Mouse (Mus musculus) limb, embryonic 10.5 days (tissue): ENCODE measurements around the gene Fam129c. TPM values are rescaled to one million over a fixed set of nuclear protein-coding genes. Genes with fewer than 3 reads are reported as not detected.

Experiments used
- DNase-seq: peaks from one replicate; pipeline ENCODE4 v3.0.0-alpha.2; 2017; ENCODE audit warnings: low spot score
- H3K27ac ChIP-seq: fragments of 300-500 bp; sonication (generic); 2 replicates; pipeline ENCODE4 v1.5.1; 2016; ENCODE audit warnings: mild to moderate bottlenecking
- H3K27me3 ChIP-seq: fragments of 300-500 bp; sonication (generic); 2 replicates; pipeline ENCODE4 v1.6.1; 2016; ENCODE audit warnings: low read depth, mild to moderate bottlenecking; ENCODE audit not compliant: poor library complexity, severe bottlenecking
- H3K36me3 ChIP-seq: fragments of 300-500 bp; sonication (generic); 2 replicates; pipeline ENCODE4 v1.6.1; 2016; ENCODE audit warnings: mild to moderate bottlenecking, moderate library complexity
- H3K4me1 ChIP-seq: fragments of 300-500 bp; sonication (generic); 2 replicates; pipeline ENCODE4 v1.6.1; 2016
- H3K4me3 ChIP-seq: fragments of 300-500 bp; sonication (generic); 2 replicates; pipeline ENCODE4 v1.5.1; 2016; ENCODE audit warnings: mild to moderate bottlenecking, moderate library complexity
- H3K9me3 ChIP-seq: fragments of 300-500 bp; sonication (generic); replicated peaks from 2 replicates; pipeline ENCODE4 v1.6.1; 2016; ENCODE audit warnings: mild to moderate bottlenecking
- WGBS: fragments of 180-500 bp; shearing (Covaris S2); methylation state at CpG from one replicate; pipeline ENCODE4 v1.1.7; 2016; 5-methylcytosine and 5-hydroxymethylcytosine counted together
- polyA plus RNA-seq: library from polyadenylated mRNA; unstranded; fragments of >200 nt; fragmentation: Nextera tagmentation; extraction: Ambion mirVana; gene quantifications from 2 replicates; pipeline ENCODE4 v1.2.1, GENCODE M21; 2016

Gene Fam129c
- polyA plus RNA-seq = 2.8 and 4.0 TPM in 2 replicates

- peaks cover 36% of the 10 kb centered on the region for H3K27me3 ChIP-seq
- WGBS = 93% methylated on average over 3 of the region's 3 CpGs
- no peak for DNase-seq
- peaks cover 19% of the 10 kb centered on the region for H3K36me3 ChIP-seq
- H3K27ac ChIP-seq = no peak within 1 kb of the TSS
- no peaks in the 10 kb centered on the region for H3K9me3 ChIP-seq
- no peak within 1 kb of the TSS for H3K4me3 ChIP-seq
- peaks cover 33% of the 10 kb centered on the region for H3K4me1 ChIP-seq
Measured at GRCm38 (mm10) chr8:71597451-71597850, at the start of gene Fam129c. Gene Fam129c (plus strand): TSS chr8:71597648.

DNA sequence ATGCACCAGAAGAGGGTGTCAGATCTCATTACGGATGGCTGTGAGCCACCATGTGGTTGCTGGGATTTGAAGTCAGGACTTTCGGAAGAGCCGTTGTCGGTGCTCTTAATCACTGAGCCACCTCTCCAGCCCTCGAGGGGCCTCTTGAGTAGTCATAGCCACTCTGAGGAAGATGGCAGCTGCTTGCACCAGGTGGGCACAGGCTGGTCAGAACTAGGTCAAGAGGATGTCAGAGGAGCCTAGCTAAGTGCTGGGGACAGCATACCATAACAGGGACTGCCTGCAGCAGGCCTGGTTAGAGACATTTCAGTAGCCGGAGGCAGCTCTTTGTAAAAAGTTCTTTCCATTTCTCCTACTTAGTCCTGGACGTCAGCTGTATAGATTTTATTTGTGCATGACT is 46.7 kb upstream of the Fam129c start:
- Histone ChIP-seq H3K4me1 (peaks cover 8% of the 10 kb centered on the region), H3K27me3 (peaks cover 6% of the 10 kb centered on the region), H3K27ac (no peak overlapping the region), H3K9me3 (no peaks in the 10 kb centered on the region), H3K4me3 (no peak overlapping the region), H3K36me3 (peaks cover 29% of the 10 kb centered on the region)
- 71% methylated on average over 7 of the region's 7 CpGs for WGBS
- no peak for DNase-seq

DNA sequence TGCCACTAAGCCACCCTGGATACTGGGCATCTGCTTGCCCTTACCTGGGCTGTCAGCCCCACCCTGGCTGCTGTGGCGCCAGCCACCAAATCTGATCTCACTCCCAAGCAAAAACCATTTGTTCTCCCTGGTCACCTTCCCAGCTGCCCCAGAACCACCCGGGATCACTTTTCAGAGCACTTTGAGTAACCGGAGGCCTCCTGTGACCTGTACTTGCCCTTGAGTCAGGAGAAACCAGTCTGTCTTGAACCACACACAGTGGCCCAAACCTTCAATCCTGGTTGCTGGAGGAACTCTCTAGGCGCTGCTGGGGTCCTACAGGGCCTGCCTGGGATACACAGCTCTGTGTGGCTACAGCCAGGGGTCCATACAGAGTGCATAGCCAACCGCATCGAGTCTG is 44.7 kb upstream of the Fam129c start:
- H3K27ac ChIP-seq = no peak overlapping the region

DNA sequence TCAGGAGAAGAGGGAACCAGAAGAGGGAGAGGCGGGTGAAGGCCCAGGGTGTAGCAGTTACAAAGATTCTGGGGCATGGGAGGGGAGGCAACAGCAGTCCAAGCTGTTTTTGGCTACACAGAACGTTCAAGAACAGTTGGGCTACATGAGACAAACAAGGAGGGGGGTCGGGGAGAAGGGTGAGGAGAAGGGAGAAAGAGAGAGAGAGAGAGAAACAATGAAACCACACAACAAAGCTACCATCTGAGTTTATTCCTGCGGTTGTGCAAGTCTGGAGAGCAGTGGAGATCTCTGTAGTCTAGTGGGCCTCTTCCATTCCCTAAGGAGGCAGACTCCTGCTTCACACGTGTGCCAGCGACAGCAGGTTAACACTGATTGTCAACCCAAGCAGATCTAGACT is 43.4 kb upstream of the Fam129c start:
- WGBS = 73% methylated on average over 6 of the region's 6 CpGs
- Histone ChIP-seq H3K27ac (no peak overlapping the region), H3K36me3 (no peaks in the 10 kb centered on the region), H3K9me3 (no peaks in the 10 kb centered on the region), H3K4me3 (no peak overlapping the region), H3K27me3 (peaks cover 39% of the 10 kb centered on the region), H3K4me1 (peaks cover 19% of the 10 kb centered on the region)
- no peak for DNase-seq

More for the DNA sequence above, 44.7 kb upstream of the Fam129c start:
- 52% methylated on average over 6 of the region's 6 CpGs for WGBS
- H3K4me3 ChIP-seq = no peak overlapping the region
- peaks cover 8% of the 10 kb centered on the region for H3K4me1 ChIP-seq
- H3K27me3 ChIP-seq = peaks cover 27% of the 10 kb centered on the region
- peaks cover 11% of the 10 kb centered on the region for H3K36me3 ChIP-seq
- no peak for DNase-seq
- no peaks in the 10 kb centered on the region for H3K9me3 ChIP-seq

GRCm38 (mm10) chr8:71554644-71555043 is 42.8 kb upstream of the Fam129c start:
- 89% methylated on average over 2 of the region's 2 CpGs for WGBS
- H3K27ac ChIP-seq = no peak overlapping the region
- no peaks in the 10 kb centered on the region for H3K9me3 ChIP-seq
- H3K36me3 ChIP-seq = no peaks in the 10 kb centered on the region
- H3K4me1 ChIP-seq = peaks cover 22% of the 10 kb centered on the region
- peaks cover 45% of the 10 kb centered on the region for H3K27me3 ChIP-seq
- DNase-seq = no peak
- H3K4me3 ChIP-seq = no peak overlapping the region

DNA sequence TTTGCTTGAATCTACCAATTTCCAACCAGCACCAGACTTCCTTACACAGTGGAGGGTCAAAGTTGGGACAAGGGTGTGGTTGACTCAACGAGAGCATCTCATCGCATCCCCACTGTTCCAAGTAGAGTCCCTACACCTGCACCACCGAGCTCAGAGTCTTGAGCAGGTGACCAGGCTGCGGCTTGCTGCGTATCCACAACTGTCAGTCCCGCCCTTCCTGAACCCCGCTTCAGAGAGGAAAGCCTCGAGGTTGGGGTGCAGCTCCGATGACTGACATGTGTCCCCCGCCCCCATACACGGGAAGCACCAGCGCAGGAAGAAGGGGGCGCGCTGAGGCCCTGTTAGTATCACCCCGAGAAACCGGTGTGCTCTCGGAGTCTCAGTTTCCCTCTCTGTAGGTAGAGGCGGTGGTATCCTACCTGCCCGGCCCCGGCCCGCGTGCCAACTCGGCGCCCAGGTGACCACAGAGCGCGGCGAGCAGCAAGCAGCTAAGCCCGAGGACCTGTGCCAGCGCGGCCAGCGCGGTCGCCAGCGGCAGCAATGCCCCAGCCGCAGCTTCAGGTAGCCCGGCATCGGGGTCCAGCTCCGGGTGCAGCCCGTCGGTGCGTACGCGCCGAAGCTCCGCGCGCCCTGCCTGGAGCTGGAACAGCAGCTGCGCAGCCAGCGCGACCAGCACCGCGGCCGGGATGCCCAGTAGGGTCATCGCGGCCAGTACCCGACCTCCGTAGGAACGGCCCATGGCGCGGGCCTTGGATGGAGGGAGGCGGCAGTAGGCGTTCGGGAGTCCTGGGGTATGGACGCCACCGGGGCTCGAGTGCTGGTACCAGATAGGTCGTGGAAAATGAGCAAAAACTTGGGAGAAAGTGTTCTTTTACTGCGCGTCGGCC is 39.1 kb upstream of the Fam129c start, which contains the start of gene Tmem221:
Tmem221 (minus strand) TSS at position 801 of the 887 bp plus-strand sequence.
- Histone ChIP-seq H3K4me3 (peak within 1 kb of the TSS; percentile 51), H3K27ac (0 out of 2 replicates have a peak within 1 kb of the TSS, but pooled peaks have one; percentile 30), H3K27me3 (peaks cover 82% of the 10 kb centered on the region), H3K36me3 (no peaks in the 10 kb centered on the region), H3K4me1 (peaks cover 21% of the 10 kb centered on the region), H3K9me3 (no peaks in the 10 kb centered on the region)
- 5% methylated on average over 70 of the region's 70 CpGs for WGBS
- peak; percentile 52 for DNase-seq

DNA sequence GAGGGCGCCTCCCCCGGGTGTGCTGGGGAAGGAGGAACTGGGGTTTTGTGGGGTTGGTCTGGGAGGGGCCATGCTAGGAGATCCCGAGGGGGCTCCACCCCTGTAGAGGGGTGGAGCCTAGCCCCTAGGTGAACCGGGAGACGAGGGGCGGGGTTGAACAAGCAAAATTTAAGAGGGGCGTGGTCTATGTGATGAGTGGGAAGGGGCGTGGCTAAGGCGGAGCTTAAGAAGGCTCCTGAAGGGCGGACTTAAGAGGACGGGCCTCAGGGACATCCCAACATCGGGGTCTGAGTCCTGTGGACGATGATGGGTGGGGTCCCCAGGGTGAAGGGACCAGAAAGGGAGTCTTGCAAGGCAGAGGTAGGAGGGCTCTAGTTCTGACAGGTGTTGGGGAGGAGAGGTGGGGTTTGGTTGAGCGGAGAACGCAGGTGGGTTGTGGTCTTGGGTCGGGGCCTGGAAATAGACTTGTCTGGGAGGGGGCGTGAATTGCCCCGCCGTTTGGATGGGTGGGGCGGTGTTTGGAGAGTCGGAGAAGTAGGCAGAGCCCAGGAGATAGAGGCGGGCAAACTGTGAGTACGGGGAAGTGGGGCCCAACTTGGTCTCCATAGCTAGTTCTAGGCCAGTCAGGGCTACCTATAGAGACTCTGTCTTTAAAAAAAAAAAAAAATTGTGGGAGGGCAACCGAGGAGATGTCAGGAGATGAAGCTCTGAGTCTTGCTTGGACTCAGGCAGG is 38.3 kb upstream of the Fam129c start:
- Histone ChIP-seq H3K4me3 (peak overlapping the region; percentile 51), H3K4me1 (peaks cover 21% of the 10 kb centered on the region), H3K36me3 (no peaks in the 10 kb centered on the region), H3K9me3 (peaks cover 2% of the 10 kb centered on the region), H3K27me3 (peaks cover 90% of the 10 kb centered on the region), H3K27ac (0 out of 2 replicates have a peak overlapping the region, but pooled peaks have one; percentile 30)
- WGBS = 2% methylated on average over 24 of the region's 24 CpGs
- DNase-seq = peak; percentile 63

DNA sequence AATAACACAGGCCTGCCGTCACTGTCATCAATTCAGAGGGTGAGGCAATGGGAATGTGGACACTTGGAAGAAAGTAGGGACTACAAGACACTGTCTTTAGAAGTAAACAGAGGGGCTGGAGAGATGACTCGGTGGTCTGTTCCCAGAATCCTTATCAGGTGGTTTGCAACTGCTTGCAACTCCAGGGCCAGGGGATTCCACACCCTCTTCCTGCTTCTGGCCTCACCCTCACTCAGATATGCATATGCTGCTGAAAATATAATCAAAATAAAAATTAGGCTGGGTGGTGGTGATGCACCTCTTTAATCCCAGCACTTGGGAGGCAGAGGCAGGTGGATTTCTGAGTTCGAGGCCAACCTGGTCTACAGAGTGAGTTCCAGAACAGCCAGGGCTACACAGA is 37.4 kb upstream of the Fam129c start:
- no peak for DNase-seq
- WGBS = 77% methylated on average over 3 of the region's 3 CpGs
- H3K27ac ChIP-seq = no peak overlapping the region
- peaks cover 4% of the 10 kb centered on the region for H3K9me3 ChIP-seq
- H3K36me3 ChIP-seq = no peaks in the 10 kb centered on the region
- H3K27me3 ChIP-seq = peaks cover 98% of the 10 kb centered on the region
- H3K4me1 ChIP-seq = peaks cover 21% of the 10 kb centered on the region
- no peak overlapping the region for H3K4me3 ChIP-seq

DNA sequence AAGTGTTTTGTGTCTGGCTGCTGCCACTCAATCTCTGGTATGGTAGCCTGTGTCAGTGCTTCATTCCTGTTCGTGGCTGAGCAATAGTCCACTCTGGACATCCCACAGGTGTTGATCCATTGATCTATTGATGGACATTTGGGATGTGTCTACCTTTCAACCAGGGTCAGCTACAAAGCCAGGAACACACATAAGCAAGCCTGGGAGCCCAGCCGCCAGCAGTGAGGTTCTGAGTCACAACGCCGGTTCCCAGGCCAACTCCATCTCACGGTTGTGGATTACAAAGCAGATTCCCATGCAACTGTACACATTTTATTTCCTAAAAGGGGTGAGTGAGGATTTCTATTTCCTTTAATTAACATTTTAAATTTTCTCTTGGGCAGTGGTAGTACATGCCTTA is 36.7 kb upstream of the Fam129c start:
- H3K9me3 ChIP-seq = peaks cover 4% of the 10 kb centered on the region
- WGBS = 85% methylated on average over 5 of the region's 5 CpGs
- peaks cover 97% of the 10 kb centered on the region for H3K27me3 ChIP-seq
- H3K4me3 ChIP-seq = no peak overlapping the region
- H3K27ac ChIP-seq = no peak overlapping the region
- no peak for DNase-seq
- peaks cover 21% of the 10 kb centered on the region for H3K4me1 ChIP-seq
- H3K36me3 ChIP-seq = no peaks in the 10 kb centered on the region

- H3K27ac ChIP-seq = no peak overlapping the region
- peak; percentile 82 for DNase-seq
- peaks cover 97% of the 10 kb centered on the region for H3K27me3 ChIP-seq
Measured at GRCm38 (mm10) chr8:71561401-71561800, 36.0 kb upstream of the Fam129c start.

GRCm38 (mm10) chr8:71562751-71563150 is 34.7 kb upstream of the Fam129c start:
- peaks cover 97% of the 10 kb centered on the region for H3K27me3 ChIP-seq
- H3K36me3 ChIP-seq = no peaks in the 10 kb centered on the region
- peaks cover 21% of the 10 kb centered on the region for H3K4me1 ChIP-seq
- H3K27ac ChIP-seq = no peak overlapping the region
- WGBS = 2% methylated on average over 33 of the region's 33 CpGs
- H3K4me3 ChIP-seq = peak overlapping the region; percentile 31
- H3K9me3 ChIP-seq = peaks cover 4% of the 10 kb centered on the region
- DNase-seq = peak; percentile 81

More at GRCm38 (mm10) chr8:71561401-71561800, 36.0 kb upstream of the Fam129c start:
- WGBS = 3% methylated on average over 15 of the region's 15 CpGs
- Histone ChIP-seq H3K36me3 (no peaks in the 10 kb centered on the region), H3K9me3 (peaks cover 4% of the 10 kb centered on the region), H3K4me1 (peaks cover 21% of the 10 kb centered on the region), H3K4me3 (no peak overlapping the region; the same call in 1 of the 2 replicates)

- WGBS = 92% methylated on average over 4 of the region's 4 CpGs
- H3K27me3 ChIP-seq = peaks cover 97% of the 10 kb centered on the region
Measured at GRCm38 (mm10) chr8:71563992-71564391, 33.5 kb upstream of the Fam129c start.

GRCm38 (mm10) chr8:71566501-71566900 is 30.9 kb upstream of the Fam129c start, which contains the start of gene Nxnl1:
Gene Nxnl1 (minus strand): TSS chr8:71566601.
- H3K4me1 ChIP-seq = peaks cover 35% of the 10 kb centered on the region
- no peak within 1 kb of the TSS for H3K4me3 ChIP-seq
- no peak for DNase-seq
- WGBS = 66% methylated on average over 3 of the region's 3 CpGs
- H3K27ac ChIP-seq = no peak within 1 kb of the TSS
- peaks cover 4% of the 10 kb centered on the region for H3K9me3 ChIP-seq
- no peaks in the 10 kb centered on the region for H3K36me3 ChIP-seq
- peaks cover 79% of the 10 kb centered on the region for H3K27me3 ChIP-seq

More at GRCm38 (mm10) chr8:71563992-71564391, 33.5 kb upstream of the Fam129c start:
- Histone ChIP-seq H3K36me3 (no peaks in the 10 kb centered on the region), H3K4me1 (peaks cover 19% of the 10 kb centered on the region), H3K4me3 (no peak overlapping the region), H3K27ac (no peak overlapping the region), H3K9me3 (peaks cover 4% of the 10 kb centered on the region)
- no peak for DNase-seq
